28 mouse cellular contexts compared by ENCODE assay signal in genomic region chr12:77535147-77535546, GRCm38 (mm10).
DNase-seq lines count a peak whose midpoint lies in the region; ATAC-seq and TF ChIP-seq lines count a peak whose summit lies in the region.
"Had no signal": no experiment of that assay in that cellular context is flagged by ENCODE, and none has a peak within 500 bp of the region (broad histone marks: within the 10 kb centered on the region; RNA-seq: fewer than 3 reads in every experiment).

No protein-coding gene starts in this region.

- H3K27ac ChIP-seq in lung, postnatal 0 days (ENCODE audit: low read length), result no peak overlapping the region
- H3K27ac ChIP-seq in intestine, postnatal 0 days (ENCODE audit: low read depth, low read length), result no peak overlapping the region
- H3K27ac ChIP-seq: embryonic facial prominence, embryonic 10.5 days; embryonic facial prominence, embryonic 15.5 days; forebrain, embryonic 12.5 days; heart, embryonic 13.5 days; hindbrain, embryonic 14.5 days; kidney, embryonic 15.5 days; limb, embryonic 13.5 days; liver, embryonic 12.5 days had no signal

- H3K4me3 ChIP-seq in lung, postnatal 0 days (ENCODE audit: low read depth, low read length), result no peak overlapping the region
- no peak overlapping the region for H3K4me3 ChIP-seq in intestine, postnatal 0 days (ENCODE audit: low read depth, low read length)
- H3K4me3 ChIP-seq: embryonic facial prominence, embryonic 10.5 days; embryonic facial prominence, embryonic 15.5 days; forebrain, embryonic 12.5 days; heart, embryonic 13.5 days; kidney, embryonic 15.5 days; limb, embryonic 13.5 days; liver, embryonic 12.5 days had no signal

- no peak for TF ChIP-seq CTCF in lung, postnatal 0 days (IDR thresholded peaks at IDR 0.05)
- TF ChIP-seq CTCF in intestine, postnatal 0 days (IDR thresholded peaks at IDR 0.05; ENCODE audit: low read depth), result no peak

- WGBS in lung, postnatal 0 days, result 54% methylated on average over 3 of the region's 3 CpGs
- WGBS in intestine, postnatal 0 days, result 67% methylated on average over 3 of the region's 3 CpGs

- H3K4me2 ChIP-seq in lung, postnatal 0 days (replicated peaks; ENCODE audit: low read depth, low read length), result no peak overlapping the region
- no peak overlapping the region for H3K4me2 ChIP-seq in intestine, postnatal 0 days (replicated peaks; ENCODE audit: low read depth)
- H3K4me2 ChIP-seq: embryonic facial prominence, embryonic 15.5 days; forebrain, embryonic 12.5 days; heart, embryonic 13.5 days; hindbrain, embryonic 14.5 days; kidney, embryonic 15.5 days; limb, embryonic 13.5 days; liver, embryonic 12.5 days had no signal

- no peaks in the 10 kb centered on the region for H3K36me3 ChIP-seq in lung, postnatal 0 days (ENCODE audit: insufficient read depth, low read length)
- H3K36me3 ChIP-seq in splenic B cell, adult 2 months (ENCODE audit: control insufficient read depth, insufficient read depth, low read length, poor library complexity, severe bottlenecking), result no peaks in the 10 kb centered on the region
- no peaks in the 10 kb centered on the region for H3K36me3 ChIP-seq in intestine, postnatal 0 days (ENCODE audit: control insufficient read depth, insufficient read depth)
- H3K36me3 ChIP-seq: embryonic facial prominence, embryonic 10.5 days; embryonic facial prominence, embryonic 15.5 days; forebrain, embryonic 12.5 days; heart, embryonic 13.5 days; kidney, embryonic 15.5 days; limb, embryonic 13.5 days; liver, embryonic 12.5 days had no signal

- no peaks in the 10 kb centered on the region for H3K4me1 ChIP-seq in lung, postnatal 0 days (ENCODE audit: insufficient read depth, low read depth, low read length)
- no peaks in the 10 kb centered on the region for H3K4me1 ChIP-seq in intestine, postnatal 0 days (replicated peaks; ENCODE audit: control insufficient read depth, insufficient read depth, low read length)
- H3K4me1 ChIP-seq: forebrain, embryonic 12.5 days; heart, embryonic 13.5 days; kidney, embryonic 15.5 days; liver, embryonic 12.5 days had no signal

- ATAC-seq in lung, postnatal 0 days, result no peak
- ATAC-seq in intestine, postnatal 0 days, result no peak
- ATAC-seq: liver, embryonic 12.5 days had no signal

- no peaks in the 10 kb centered on the region for H3K27me3 ChIP-seq in lung, postnatal 0 days (replicated peaks; ENCODE audit: insufficient read depth, low read length)
- H3K27me3 ChIP-seq in splenic B cell, adult 2 months (ENCODE audit: control insufficient read depth, insufficient read depth, low read length, poor library complexity, severe bottlenecking), result no peaks in the 10 kb centered on the region
- H3K27me3 ChIP-seq in intestine, postnatal 0 days (replicated peaks; ENCODE audit: control insufficient read depth, insufficient read depth, low read length), result no peaks in the 10 kb centered on the region
- H3K27me3 ChIP-seq: embryonic facial prominence, embryonic 15.5 days; forebrain, embryonic 12.5 days; kidney, embryonic 15.5 days; limb, embryonic 13.5 days; liver, embryonic 12.5 days had no signal

- DNase-seq in lung, postnatal 25 days (ENCODE audit: low spot score), result peak; percentile 5
- DNase-seq in lung, postnatal 0 days (ENCODE audit: low spot score), result no peak
- peak; percentile 17 for DNase-seq in 416B (ENCODE audit: low read depth)
- DNase-seq in CD4-positive helper T cell, adult 2 months (ENCODE audit: low read depth, low spot score), result peak; percentile 30
- DNase-seq in splenic B cell, adult 2 months (ENCODE audit: low read depth, low spot score), result peak; percentile 41
- no peak for DNase-seq in cerebellum, adult 9-10 months
- DNase-seq in gastrocnemius, postnatal 25 days, result no peak
- DNase-seq: adrenal gland, postnatal 25 days; cerebellum, adult 18-20 months; cerebellum, postnatal 14 days; gastrocnemius, postnatal 14 days; heart, adult 18-20 months; heart, postnatal 10 days; kidney, adult 18-20 months; kidney, postnatal 25 days; lung, adult 18-20 months; lung, postnatal 10 days; midbrain, embryonic 14.5 days; right cerebral cortex, adult 18-20 months had no signal

- no peaks in the 10 kb centered on the region for H3K9me3 ChIP-seq in lung, postnatal 0 days (ENCODE audit: low read length)
- no peaks in the 10 kb centered on the region for H3K9me3 ChIP-seq in intestine, postnatal 0 days (ENCODE audit: control insufficient read depth)
- H3K9me3 ChIP-seq: embryonic facial prominence, embryonic 10.5 days; embryonic facial prominence, embryonic 15.5 days; forebrain, embryonic 12.5 days; heart, embryonic 13.5 days; kidney, embryonic 15.5 days; limb, embryonic 13.5 days; liver, embryonic 12.5 days had no signal

- H3K9ac ChIP-seq in lung, postnatal 0 days (replicated peaks; ENCODE audit: low read depth), result no peak overlapping the region
- no peak overlapping the region for H3K9ac ChIP-seq in intestine, postnatal 0 days (ENCODE audit: low read depth, low read length)
- H3K9ac ChIP-seq: embryonic facial prominence, embryonic 15.5 days; forebrain, embryonic 12.5 days; heart, embryonic 13.5 days; hindbrain, embryonic 14.5 days; kidney, embryonic 15.5 days; limb, embryonic 13.5 days; liver, embryonic 12.5 days had no signal

- TF ChIP-seq EP300 in lung, postnatal 0 days (IDR thresholded peaks at IDR 0.05), result no peak

Comparison
In these comparisons a context has a peak if more than half of its experiments do, and no peak if none do; other contexts are left out.
1. DNase-seq: peak in lung, postnatal 25 days (single experiment), 416B (single experiment), CD4-positive helper T cell, adult 2 months (single experiment) and splenic B cell, adult 2 months (single experiment); none in lung, postnatal 0 days (single experiment), cerebellum, adult 9-10 months (single experiment) and gastrocnemius, postnatal 25 days (single experiment).